Mouse (Mus musculus) hindbrain, embryonic 10.5 days (tissue): ENCODE data around the gene St6galnac3. TPM values are rescaled to one million over a fixed set of nuclear protein-coding genes. Genes with fewer than 3 reads are reported as not detected.

Experiments used
- DNase-seq: peaks from one replicate; pipeline ENCODE4 v3.0.0-alpha.2; 2017; ENCODE audit warnings: low spot score
- H3K27ac ChIP-seq: fragments of 300-500 bp; sonication (generic); 2 replicates; pipeline ENCODE4 v1.5.1; 2016; ENCODE audit warnings: mild to moderate bottlenecking, moderate library complexity
- H3K27me3 ChIP-seq: fragments of 300-500 bp; sonication (generic); 2 replicates; pipeline ENCODE4 v1.6.1; 2016; ENCODE audit warnings: mild to moderate bottlenecking; ENCODE audit not compliant: poor library complexity, insufficient read depth, severe bottlenecking
- H3K36me3 ChIP-seq: fragments of 300-500 bp; sonication (generic); 2 replicates; pipeline ENCODE4 v1.6.1; 2016; ENCODE audit warnings: mild to moderate bottlenecking, moderate library complexity
- H3K4me1 ChIP-seq: fragments of 300-500 bp; sonication (generic); replicated peaks from 2 replicates; pipeline ENCODE4 v1.6.1; 2016; ENCODE audit warnings: mild to moderate bottlenecking
- H3K4me3 ChIP-seq: fragments of 300-500 bp; sonication (generic); 2 replicates; pipeline ENCODE4 v1.5.1; 2016; ENCODE audit warnings: mild to moderate bottlenecking, moderate library complexity
- H3K9me3 ChIP-seq: fragments of 300-500 bp; sonication (generic); 2 replicates; pipeline ENCODE4 v1.6.1; 2016; ENCODE audit warnings: mild to moderate bottlenecking, moderate library complexity
- WGBS: fragments of 180-500 bp; shearing (Covaris S2); methylation state at CpG from one replicate; pipeline ENCODE4 v1.1.7; 2016; 5-methylcytosine and 5-hydroxymethylcytosine counted together
- polyA plus RNA-seq: library from polyadenylated mRNA; unstranded; fragments of >200 nt; fragmentation: Nextera tagmentation; extraction: Ambion mirVana; gene quantifications from 2 replicates; pipeline ENCODE4 v1.2.1, GENCODE M21; 2016

The St6galnac3 gene
- polyA plus RNA-seq, 1 experiment from 2014 or later, result 32.4 TPM

DNA sequence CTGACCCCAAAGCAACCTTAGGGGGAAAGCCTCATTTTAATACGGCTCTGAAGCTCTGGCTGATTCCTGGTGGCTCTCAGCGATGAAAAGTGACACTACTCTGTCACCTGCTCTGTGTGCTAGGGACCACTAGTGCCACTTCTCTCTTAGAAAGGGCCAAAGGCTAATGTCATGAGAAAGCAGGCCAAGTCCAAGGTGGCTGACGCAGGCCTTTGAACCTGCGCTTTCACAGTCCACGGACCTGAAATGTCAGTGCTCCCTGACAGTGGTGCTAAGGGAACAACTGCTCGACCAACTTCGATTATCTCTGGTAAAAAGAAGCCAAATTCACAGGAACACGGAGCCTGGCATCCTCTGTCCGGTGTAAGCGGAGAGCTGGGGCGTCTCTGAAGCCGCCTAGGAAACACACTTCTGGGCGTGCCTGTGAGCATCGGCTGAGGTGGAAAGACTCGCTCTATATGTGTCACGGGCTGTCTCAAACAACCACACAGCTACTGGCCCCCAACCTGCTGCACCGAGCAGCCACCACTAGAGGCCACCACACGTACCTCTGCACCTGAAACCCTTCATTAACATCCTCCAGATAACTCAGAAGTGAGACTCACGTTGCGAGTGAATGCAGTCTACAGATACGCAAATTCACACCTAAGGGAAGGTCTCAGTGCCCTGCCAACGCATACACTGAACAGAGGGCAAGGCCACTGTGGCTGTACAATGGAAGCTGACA lies 66.8 kb downstream of the St6galnac3 start:
- Histone ChIP-seq H3K4me3 (no peak overlapping the region), H3K4me1 (peaks cover 38% of the 10 kb centered on the region), H3K36me3 (no peaks in the 10 kb centered on the region), H3K27me3 (no peaks in the 10 kb centered on the region), H3K27ac (no peak overlapping the region), H3K9me3 (no peaks in the 10 kb centered on the region)
- DNase-seq, result peak; percentile 39
- WGBS, result 74% methylated on average over 22 of the region's 22 CpGs

DNA sequence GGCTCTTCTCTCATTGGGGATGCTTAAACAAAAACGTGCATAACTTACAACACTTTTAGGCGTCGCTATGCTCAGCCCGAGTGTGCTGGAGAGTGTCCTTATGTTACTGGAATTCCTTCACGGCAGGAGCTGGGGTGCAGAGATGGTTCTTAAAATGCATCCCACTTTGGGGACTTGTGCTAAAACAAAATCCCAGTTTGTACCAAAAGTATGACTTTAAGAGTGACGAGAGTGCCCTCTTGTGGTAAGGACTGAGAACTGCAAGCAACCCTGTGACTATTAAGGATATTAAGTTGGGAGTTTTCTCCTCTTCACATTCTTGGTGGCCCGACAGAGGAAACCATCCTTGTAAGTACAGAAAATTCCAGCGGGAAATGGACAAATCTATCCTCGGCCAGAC lies 69.9 kb downstream of the St6galnac3 start:
- 30% methylated on average over 9 of the region's 9 CpGs for WGBS
- Histone ChIP-seq H3K9me3 (no peaks in the 10 kb centered on the region), H3K27ac (peak overlapping the region; percentile 50; the same call in 1 of the 2 replicates), H3K4me3 (no peak overlapping the region), H3K36me3 (no peaks in the 10 kb centered on the region), H3K4me1 (peaks cover 42% of the 10 kb centered on the region), H3K27me3 (no peaks in the 10 kb centered on the region)
- peak; percentile 63 for DNase-seq

DNA sequence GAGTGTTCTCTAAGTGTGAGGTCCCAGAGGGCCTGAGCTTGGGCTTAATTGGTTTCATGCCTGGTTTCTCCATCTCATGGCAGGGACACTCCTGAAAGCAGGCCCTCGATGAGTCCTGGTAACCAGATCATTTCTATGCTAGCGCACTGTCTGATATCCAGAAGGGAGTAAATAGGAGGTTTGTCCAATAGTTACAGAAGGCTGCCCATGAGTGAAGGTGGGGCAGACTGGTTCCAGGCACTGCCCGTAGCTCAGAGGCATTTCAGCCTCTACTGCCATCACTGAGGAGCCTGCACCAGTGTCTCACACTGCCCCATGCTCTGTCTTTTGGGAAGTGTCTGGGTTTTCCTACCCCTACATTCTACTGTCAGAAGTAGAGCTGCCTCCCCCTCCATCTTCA lies 72.1 kb downstream of the St6galnac3 start:
- Histone ChIP-seq H3K4me3 (no peak overlapping the region), H3K9me3 (no peaks in the 10 kb centered on the region), H3K4me1 (peaks cover 30% of the 10 kb centered on the region), H3K36me3 (no peaks in the 10 kb centered on the region), H3K27ac (0 out of 2 replicates have a peak overlapping the region, but pooled peaks have one; percentile 3), H3K27me3 (no peaks in the 10 kb centered on the region)
- 68% methylated on average over 3 of the region's 3 CpGs for WGBS
- DNase-seq, result no peak

DNA sequence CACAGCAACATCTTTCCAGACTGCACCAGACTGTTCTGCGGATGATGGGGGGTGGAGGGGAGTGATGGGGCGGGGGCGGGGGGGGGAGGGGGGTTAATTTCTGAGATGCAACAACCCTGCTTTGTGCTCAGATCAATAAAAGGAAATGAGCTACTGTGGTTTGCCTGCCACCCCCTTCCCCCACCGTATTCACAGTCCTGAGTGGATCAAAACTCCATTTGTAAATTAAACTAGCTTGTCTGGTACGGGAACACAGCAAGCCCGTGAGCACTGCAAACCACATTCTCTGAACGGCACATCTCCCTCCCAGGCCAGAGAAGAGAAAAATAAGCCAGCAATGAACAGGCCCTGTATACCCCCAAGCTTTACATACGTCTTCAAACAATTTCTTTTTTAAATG lies 76.3 kb downstream of the St6galnac3 start:
- DNase-seq, result no peak
- Histone ChIP-seq H3K4me1 (peaks cover 37% of the 10 kb centered on the region), H3K36me3 (no peaks in the 10 kb centered on the region), H3K4me3 (no peak overlapping the region), H3K9me3 (no peaks in the 10 kb centered on the region), H3K27ac (0 out of 2 replicates have a peak overlapping the region, but pooled peaks have one; percentile 2), H3K27me3 (no peaks in the 10 kb centered on the region)
- WGBS, result 69% methylated on average over 8 of the region's 8 CpGs

DNA sequence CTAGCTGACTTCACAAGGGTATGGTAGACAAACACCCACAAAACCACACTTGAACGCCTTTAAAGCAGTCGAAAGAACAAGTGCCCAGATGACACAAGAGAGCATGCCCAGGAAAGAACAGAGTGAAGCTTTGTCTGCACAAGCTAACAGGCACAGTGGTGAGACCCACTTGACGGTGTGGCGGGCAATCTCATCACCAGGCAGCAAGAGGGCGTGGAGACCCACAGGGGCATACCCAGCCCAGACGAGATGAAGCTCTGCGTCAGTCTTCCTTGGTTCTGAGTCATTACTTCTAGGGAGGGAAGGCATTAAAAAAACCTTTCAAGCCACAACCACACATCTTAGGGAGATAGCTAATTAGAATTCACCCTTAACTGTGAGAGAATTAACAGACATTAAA lies 79.2 kb downstream of the St6galnac3 start:
- no peaks in the 10 kb centered on the region for H3K36me3 ChIP-seq
- no peak overlapping the region for H3K4me3 ChIP-seq
- H3K27ac ChIP-seq, result no peak overlapping the region
- no peaks in the 10 kb centered on the region for H3K27me3 ChIP-seq
- H3K9me3 ChIP-seq, result no peaks in the 10 kb centered on the region
- H3K4me1 ChIP-seq, result peaks cover 33% of the 10 kb centered on the region
- no peak for DNase-seq
- WGBS, result 79% methylated on average over 7 of the region's 7 CpGs

DNA sequence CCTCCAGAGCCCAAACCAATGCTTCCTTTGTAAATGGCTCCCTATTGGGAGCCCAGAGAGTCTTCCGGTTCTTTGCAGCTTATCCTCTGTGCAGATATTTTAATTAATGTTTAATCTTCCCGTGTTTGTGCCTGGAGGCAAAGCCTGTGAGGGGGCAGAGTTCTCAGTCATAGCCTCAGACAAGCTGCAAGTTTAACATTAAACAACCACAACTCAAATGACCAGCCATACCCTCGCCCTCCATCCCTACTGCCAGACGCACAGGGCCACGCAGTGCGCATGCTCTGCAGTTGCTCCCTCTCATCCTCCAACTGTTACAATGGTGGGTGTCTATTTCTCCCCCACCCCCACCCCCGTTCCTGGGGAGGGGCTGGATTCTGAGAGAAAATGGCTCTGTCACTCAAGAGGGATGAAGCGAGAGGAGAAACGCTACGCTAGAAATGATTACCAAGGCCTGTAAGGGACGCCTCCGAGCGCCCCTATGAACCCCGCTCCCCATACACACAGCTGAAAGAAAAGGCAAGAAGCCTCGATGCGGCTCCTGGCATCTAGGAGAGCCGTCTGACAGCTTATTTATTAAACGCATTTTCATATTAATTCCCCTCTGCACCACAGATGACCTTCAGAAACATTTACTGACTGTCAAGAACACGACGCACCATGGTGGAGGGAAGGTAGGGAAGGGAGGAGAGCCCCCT lies 81.0 kb downstream of the St6galnac3 start:
- Histone ChIP-seq H3K9me3 (no peaks in the 10 kb centered on the region), H3K4me1 (peaks cover 33% of the 10 kb centered on the region), H3K27ac (peak overlapping the region; percentile 74; the same call in 1 of the 2 replicates), H3K4me3 (no peak overlapping the region), H3K36me3 (no peaks in the 10 kb centered on the region), H3K27me3 (no peaks in the 10 kb centered on the region)
- WGBS, result 79% methylated on average over 20 of the region's 20 CpGs
- DNase-seq, result no peak

DNA sequence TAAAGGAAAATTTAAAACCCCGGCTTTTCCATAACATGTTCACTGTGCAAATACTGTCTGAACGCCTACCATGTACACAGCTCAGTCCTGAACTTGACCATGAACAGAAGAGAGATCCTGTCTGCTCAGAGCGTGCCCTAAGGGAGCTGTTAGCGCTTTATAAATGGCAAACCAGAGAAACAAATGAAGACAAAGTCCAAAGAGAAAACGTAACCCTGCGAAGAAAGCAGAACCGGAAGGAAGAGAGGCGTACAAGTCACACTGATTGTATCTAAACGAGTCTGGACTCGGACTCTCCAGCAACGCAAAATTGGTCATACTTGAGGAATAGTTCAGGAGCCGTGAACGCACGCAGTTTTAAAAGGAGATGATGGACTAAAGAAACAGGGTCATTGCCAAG lies 82.1 kb downstream of the St6galnac3 start:
- Histone ChIP-seq H3K4me3 (no peak overlapping the region), H3K36me3 (no peaks in the 10 kb centered on the region), H3K9me3 (no peaks in the 10 kb centered on the region), H3K27ac (no peak overlapping the region), H3K27me3 (no peaks in the 10 kb centered on the region), H3K4me1 (peaks cover 28% of the 10 kb centered on the region)
- 94% methylated on average over 14 of the region's 14 CpGs for WGBS
- DNase-seq, result no peak

DNA sequence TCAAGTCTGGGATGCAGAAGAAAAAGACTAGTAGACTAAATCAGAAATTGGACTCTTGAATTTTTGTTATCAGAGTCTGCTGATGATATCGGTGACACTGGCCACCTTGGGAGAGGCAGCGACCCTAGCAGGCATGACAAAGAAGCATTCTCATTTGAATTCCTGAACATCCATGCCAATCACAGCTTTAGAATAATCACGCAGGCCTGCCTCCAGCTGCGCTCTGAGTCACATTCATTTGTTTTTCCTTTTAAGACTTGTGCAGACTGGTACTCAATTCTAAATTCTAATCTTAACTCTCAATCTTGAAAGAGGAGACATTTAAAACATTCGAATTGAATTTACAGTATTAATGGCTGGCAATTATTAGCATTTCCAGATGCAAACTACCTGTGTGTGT lies 83.2 kb downstream of the St6galnac3 start:
- no peak overlapping the region for H3K4me3 ChIP-seq
- no peak for DNase-seq
- H3K4me1 ChIP-seq, result peaks cover 31% of the 10 kb centered on the region
- H3K9me3 ChIP-seq, result no peaks in the 10 kb centered on the region
- 47% methylated on average over 5 of the region's 5 CpGs for WGBS
- no peak overlapping the region for H3K27ac ChIP-seq
- no peaks in the 10 kb centered on the region for H3K27me3 ChIP-seq
- H3K36me3 ChIP-seq, result no peaks in the 10 kb centered on the region

DNA sequence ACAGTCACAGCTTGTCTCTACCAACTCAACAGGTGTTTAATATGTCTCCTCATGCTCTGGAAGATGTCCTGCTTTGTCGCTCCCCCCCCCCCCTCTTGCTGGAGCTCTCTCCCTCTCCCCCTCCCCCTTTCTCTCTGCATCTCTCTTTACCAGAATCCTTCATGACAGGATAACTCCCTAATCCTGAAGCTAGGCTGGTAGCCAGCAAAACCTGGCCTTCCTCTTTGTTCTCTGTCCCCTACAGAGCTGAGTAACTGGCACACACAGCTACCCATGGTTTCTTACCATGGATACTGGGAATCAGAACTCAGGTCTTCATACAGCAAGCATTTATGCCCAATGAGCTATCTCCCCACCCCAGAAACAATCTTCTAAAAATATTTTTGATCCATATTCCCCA lies 87.6 kb downstream of the St6galnac3 start:
- no peak overlapping the region for H3K27ac ChIP-seq
- H3K4me3 ChIP-seq, result no peak overlapping the region
- DNase-seq, result no peak
- H3K4me1 ChIP-seq, result peaks cover 25% of the 10 kb centered on the region
- H3K9me3 ChIP-seq, result no peaks in the 10 kb centered on the region
- no peaks in the 10 kb centered on the region for H3K27me3 ChIP-seq
- WGBS, result no CpG with 5 or more reads among the region's 1 CpGs
- H3K36me3 ChIP-seq, result no peaks in the 10 kb centered on the region

DNA sequence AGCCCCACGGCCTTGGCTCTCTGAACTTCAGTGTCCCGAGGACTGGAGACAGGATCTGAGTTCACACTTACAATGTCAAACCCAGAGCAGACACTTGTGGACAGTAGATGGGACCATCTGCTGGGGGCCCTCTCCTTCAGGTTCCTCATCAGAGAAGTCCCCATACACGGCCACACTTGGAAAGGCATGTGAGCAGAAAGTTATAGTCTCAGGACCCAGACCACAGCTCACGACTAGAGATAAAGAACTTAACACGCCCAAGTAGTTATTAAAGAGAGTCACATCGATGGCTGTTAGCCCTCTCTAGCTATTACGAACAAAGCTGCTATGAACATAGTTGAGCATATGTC lies 88.2 kb downstream of the St6galnac3 start:
- Histone ChIP-seq H3K27me3 (no peaks in the 10 kb centered on the region), H3K4me3 (no peak overlapping the region), H3K27ac (no peak overlapping the region), H3K9me3 (no peaks in the 10 kb centered on the region), H3K36me3 (no peaks in the 10 kb centered on the region), H3K4me1 (peaks cover 27% of the 10 kb centered on the region)
- 80% methylated on average over 7 of the region's 7 CpGs for WGBS
- no peak for DNase-seq

DNA sequence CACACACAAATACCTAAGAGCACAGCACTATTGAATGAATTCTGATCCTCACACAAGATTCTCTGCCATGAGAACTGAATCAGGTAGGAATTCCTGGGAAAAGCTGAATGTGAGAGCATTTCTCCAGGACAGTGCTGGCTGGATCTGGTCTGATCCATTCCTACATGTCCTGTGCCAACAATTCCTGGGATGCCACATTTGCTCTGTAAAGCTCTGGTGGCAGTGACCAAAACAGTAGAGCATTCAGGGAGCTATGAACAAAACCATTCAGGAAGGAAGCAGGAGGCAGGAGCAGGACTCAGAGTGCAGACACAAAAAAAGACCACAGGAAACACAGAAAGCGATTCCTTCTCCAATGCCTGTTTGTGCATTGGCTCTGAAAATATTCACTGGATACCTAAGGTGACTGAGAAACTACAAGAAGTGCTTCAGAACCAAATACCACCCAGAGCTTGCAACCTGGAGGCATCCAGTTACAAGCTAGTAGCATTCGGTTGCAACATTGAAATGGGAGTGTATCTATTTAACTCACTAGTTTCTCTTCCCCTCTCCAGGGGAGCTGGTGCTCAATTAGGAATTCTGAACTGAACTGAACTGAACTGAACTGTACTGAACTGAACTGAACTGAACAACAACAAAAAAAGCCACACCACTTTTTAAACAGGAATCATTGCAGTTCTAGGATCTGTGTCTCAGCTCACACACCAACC lies 88.7 kb downstream of the St6galnac3 start:
- 68% methylated on average over 2 of the region's 2 CpGs for WGBS
- DNase-seq, result no peak
- H3K4me3 ChIP-seq, result no peak overlapping the region
- H3K36me3 ChIP-seq, result no peaks in the 10 kb centered on the region
- no peaks in the 10 kb centered on the region for H3K27me3 ChIP-seq
- peaks cover 22% of the 10 kb centered on the region for H3K4me1 ChIP-seq
- H3K27ac ChIP-seq, result 0 out of 2 replicates have a peak overlapping the region, but pooled peaks have one; percentile 16
- H3K9me3 ChIP-seq, result no peaks in the 10 kb centered on the region

DNA sequence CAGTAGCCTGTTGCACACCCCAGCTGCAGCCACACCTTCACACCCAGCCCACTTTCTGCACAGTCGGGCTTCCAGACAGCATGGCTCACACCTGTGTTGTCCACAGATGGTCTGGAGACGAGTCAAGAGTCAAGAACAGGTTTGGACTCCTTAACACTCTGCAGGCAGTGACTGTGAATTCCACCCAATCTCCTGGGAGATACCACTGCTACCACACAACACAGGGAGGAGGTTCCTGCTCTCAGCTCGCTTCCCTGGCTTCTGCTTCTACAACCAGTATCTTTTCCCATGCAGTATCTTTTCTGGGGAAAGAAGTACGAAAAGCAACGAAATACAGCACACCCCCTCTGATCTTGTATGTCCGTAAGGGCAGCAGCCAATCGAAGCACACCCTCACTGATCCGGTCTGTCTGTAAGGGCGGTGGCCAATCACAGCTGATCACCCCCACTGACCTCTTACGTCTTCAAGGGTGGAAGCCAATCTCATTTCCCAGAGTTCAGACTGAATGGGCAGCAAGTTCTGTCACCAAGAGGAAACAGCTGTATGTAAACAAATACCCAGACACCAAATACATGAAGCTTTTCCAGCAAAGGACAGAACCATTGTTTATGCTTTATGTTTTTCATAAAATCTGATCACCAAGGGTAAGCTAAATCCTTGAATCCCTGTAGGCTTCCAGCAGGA lies 92.8 kb downstream of the St6galnac3 start:
- Histone ChIP-seq H3K9me3 (no peaks in the 10 kb centered on the region), H3K27ac (0 out of 2 replicates have a peak overlapping the region, but pooled peaks have one; percentile 23), H3K27me3 (no peaks in the 10 kb centered on the region), H3K4me1 (peaks cover 26% of the 10 kb centered on the region), H3K36me3 (no peaks in the 10 kb centered on the region), H3K4me3 (no peak overlapping the region)
- no peak for DNase-seq
- WGBS, result 76% methylated on average over 10 of the region's 10 CpGs
